1 mouse cellular context compared by ENCODE assay signal in genomic region chr10:82696453-82697079, GRCm38 (mm10).
TF ChIP-seq lines count a peak whose summit lies in the region.

No protein-coding gene starts in this region.

TF ChIP-seq in MEL, 35 proteins besides CTCF, POLR2A, EP300 and RAD21 (continued from another document):
- TF ChIP-seq MYB (IDR thresholded peaks at IDR 0.05; ENCODE audit: low read depth, low read length): peak; percentile 42; the same call in 1 of the 2 replicates
- no peak for TF ChIP-seq GABPA (IDR thresholded peaks at IDR 0.05; ENCODE audit: low read depth, low read length)
- peak; percentile 56 for TF ChIP-seq HCFC1 (IDR thresholded peaks at IDR 0.05; ENCODE audit: low read depth, low read length)
- peak; percentile 42; the same call in 1 of the 2 replicates for TF ChIP-seq ZKSCAN1 (IDR thresholded peaks at IDR 0.05; ENCODE audit: low read depth, low read length)
- no peak for TF ChIP-seq POLR2AphosphoS5 (IDR thresholded peaks at IDR 0.05; ENCODE audit: borderline replicate concordance, low read depth, low read length)
- no peak for TF ChIP-seq POLR2AphosphoS2 (IDR thresholded peaks at IDR 0.05; ENCODE audit: low read length)
- peak; percentile 47; the same call in 1 of the 2 replicates for TF ChIP-seq TBP (IDR thresholded peaks at IDR 0.05; ENCODE audit: low read depth, low read length)
- peak; percentile 98 for TF ChIP-seq ZNF384 (IDR thresholded peaks at IDR 0.05; ENCODE audit: low read depth, low read length)
- no peak for TF ChIP-seq E2F4 (IDR thresholded peaks at IDR 0.05; ENCODE audit: borderline replicate concordance, low read depth, low read length)
- TF ChIP-seq MAZ (IDR thresholded peaks at IDR 0.05; ENCODE audit: low read depth, low read length): 0 out of 2 replicates have a peak, but pooled peaks have one; percentile 23
- no peak; the same call in 1 of the 2 replicates for TF ChIP-seq NELFE (IDR thresholded peaks at IDR 0.05; ENCODE audit: low read depth, low read length)
- TF ChIP-seq GATA1 (IDR thresholded peaks at IDR 0.05; ENCODE audit: low read depth, low read length): peak; percentile 92
